Mouse (Mus musculus): ENCODE measurements around the gene Vav3. TPM values are rescaled to one million over a fixed set of nuclear protein-coding genes. Genes with fewer than 3 reads are reported as not detected.

Gene Vav3
- total and polyA plus RNA-seq, 3 experiments = 1.7 to 5.0 (median 4.4) TPM

DNA sequence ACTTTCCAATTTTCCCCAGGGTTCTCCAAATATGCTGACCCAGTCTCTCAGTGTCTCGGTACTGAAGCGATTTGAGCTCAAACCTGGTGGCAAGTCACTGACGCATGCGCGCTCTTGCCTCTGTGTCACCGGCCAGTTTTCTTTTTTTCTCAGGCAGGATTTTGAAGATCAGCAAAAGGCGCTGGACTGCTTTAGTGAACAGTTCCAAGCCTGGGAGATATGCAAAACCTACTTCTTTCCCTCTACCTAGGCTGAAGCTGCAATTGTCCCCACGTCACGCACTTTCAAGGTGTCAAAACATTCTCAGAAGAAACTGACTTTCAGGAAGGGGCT is 546 bp upstream of the Vav3 start:
- Histone ChIP-seq H3K4me3 (peak overlapping the region; percentile 83), H3K9ac (ENCODE audit: low read depth, low read length) (peak overlapping the region; percentile 85), H3K36me3 (ENCODE audit: control insufficient read depth, insufficient read depth, low read length) (peaks cover 2% of the 10 kb centered on the region), H3K27me3 (ENCODE audit: control insufficient read depth, insufficient read depth, low read length) (no peaks in the 10 kb centered on the region), H3K4me1 (ENCODE audit: control insufficient read depth, insufficient read depth, low read length) (peaks cover 1% of the 10 kb centered on the region; the same call in 1 of the 2 replicates), H3K79me2 (replicated peaks; ENCODE audit: control insufficient read depth, insufficient read depth, low read length) (0 out of 2 replicates have a peak, but pooled peaks cover 2% of the 10 kb centered on the region), H3K27ac (peak overlapping the region; percentile 85)
- peak; percentile 76 for DNase-seq
- TF ChIP-seq EP300 (IDR thresholded peaks at IDR 0.05; ENCODE audit: insufficient read depth, low read depth, low read length) (no peak), POLR2A (IDR thresholded peaks at IDR 0.05; ENCODE audit: insufficient read depth, low read depth, low read length) (peak; percentile 56; the same call in 1 of the 2 replicates)
- intact Hi-C loops (cut with DNase I) = loop anchor here (2.0 to 10.0 kb wide), 6 partner anchors 29 to 315 kb away; partner anchors contain the start of gene Fam102b
- WGBS = 1% methylated on average over 9 of the region's 9 CpGs

GRCm38 (mm10) chr3:109341071-109341480 is 623 bp downstream of the Vav3 start:
- H3K79me2 ChIP-seq (replicated peaks; ENCODE audit: control insufficient read depth, insufficient read depth, low read length) = 0 out of 2 replicates have a peak, but pooled peaks cover 2% of the 10 kb centered on the region
- TF ChIP-seq EP300 (IDR thresholded peaks at IDR 0.05; ENCODE audit: insufficient read depth, low read depth, low read length) (no peak), CTCF (IDR thresholded peaks at IDR 0.05) (no peak), POLR2A (IDR thresholded peaks at IDR 0.05; ENCODE audit: insufficient read depth, low read depth, low read length) (no peak)
- DNase-seq = no peak
- intact Hi-C loops (cut with DNase I) = loop anchor here (2.0 to 10.0 kb wide), 6 partner anchors 30 to 316 kb away; partner anchors contain the start of gene Fam102b
- H3K27ac ChIP-seq = peak overlapping the region; percentile 85
- peaks cover 1% of the 10 kb centered on the region; the same call in 1 of the 2 replicates for H3K4me1 ChIP-seq (ENCODE audit: control insufficient read depth, insufficient read depth, low read length)
- WGBS = 1% methylated on average over 18 of the region's 18 CpGs
- no peaks in the 10 kb centered on the region for H3K27me3 ChIP-seq (ENCODE audit: control insufficient read depth, insufficient read depth, low read length)
- peak overlapping the region; percentile 83 for H3K4me3 ChIP-seq
- peaks cover 2% of the 10 kb centered on the region for H3K36me3 ChIP-seq (ENCODE audit: control insufficient read depth, insufficient read depth, low read length)
- H3K9ac ChIP-seq (ENCODE audit: low read depth, low read length) = peak overlapping the region; percentile 85

DNA sequence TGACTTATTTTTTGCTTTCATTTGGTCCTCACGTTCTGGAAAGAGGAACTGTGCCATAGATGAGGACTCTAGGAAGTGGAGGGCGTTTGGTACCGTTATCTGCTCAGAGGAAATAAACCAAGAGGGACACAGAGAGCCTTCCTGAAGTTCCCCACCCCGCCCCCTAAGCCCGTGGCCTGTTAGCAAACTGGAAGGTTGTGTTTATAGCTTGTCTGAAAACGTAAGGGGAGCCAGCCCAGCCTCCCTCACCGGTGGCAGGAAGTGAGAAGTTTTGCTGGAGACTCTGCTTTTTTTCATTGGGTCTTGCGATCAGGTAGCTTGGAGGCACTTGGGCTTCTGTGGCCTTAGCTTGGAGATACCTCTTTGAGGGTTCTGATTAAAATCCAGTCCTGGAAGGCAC is 1.2 kb downstream of the Vav3 start:
- Histone ChIP-seq H3K79me2 (replicated peaks; ENCODE audit: control insufficient read depth, insufficient read depth, low read length) (0 out of 2 replicates have a peak, but pooled peaks cover 2% of the 10 kb centered on the region), H3K4me3 (peak overlapping the region; percentile 83), H3K27ac (peak overlapping the region; percentile 75), H3K4me1 (ENCODE audit: control insufficient read depth, insufficient read depth, low read length) (peaks cover 1% of the 10 kb centered on the region; the same call in 1 of the 2 replicates), H3K36me3 (ENCODE audit: control insufficient read depth, insufficient read depth, low read length) (peaks cover 2% of the 10 kb centered on the region), H3K9ac (ENCODE audit: low read depth, low read length) (peak overlapping the region; percentile 85), H3K27me3 (ENCODE audit: control insufficient read depth, insufficient read depth, low read length) (no peaks in the 10 kb centered on the region)
- no peak for TF ChIP-seq CTCF (IDR thresholded peaks at IDR 0.05)
- TF ChIP-seq EP300 (IDR thresholded peaks at IDR 0.05; ENCODE audit: insufficient read depth, low read depth, low read length) = no peak
- TF ChIP-seq POLR2A (IDR thresholded peaks at IDR 0.05; ENCODE audit: insufficient read depth, low read depth, low read length) = no peak; the same call in 1 of the 2 replicates
- intact Hi-C loops (cut with DNase I) = loop anchor here (2.0 to 10.0 kb wide), 6 partner anchors 31 to 317 kb away; partner anchors contain the start of gene Fam102b
- WGBS = 12% methylated on average over 8 of the region's 8 CpGs
- DNase-seq = peak; percentile 62 to 63

DNA sequence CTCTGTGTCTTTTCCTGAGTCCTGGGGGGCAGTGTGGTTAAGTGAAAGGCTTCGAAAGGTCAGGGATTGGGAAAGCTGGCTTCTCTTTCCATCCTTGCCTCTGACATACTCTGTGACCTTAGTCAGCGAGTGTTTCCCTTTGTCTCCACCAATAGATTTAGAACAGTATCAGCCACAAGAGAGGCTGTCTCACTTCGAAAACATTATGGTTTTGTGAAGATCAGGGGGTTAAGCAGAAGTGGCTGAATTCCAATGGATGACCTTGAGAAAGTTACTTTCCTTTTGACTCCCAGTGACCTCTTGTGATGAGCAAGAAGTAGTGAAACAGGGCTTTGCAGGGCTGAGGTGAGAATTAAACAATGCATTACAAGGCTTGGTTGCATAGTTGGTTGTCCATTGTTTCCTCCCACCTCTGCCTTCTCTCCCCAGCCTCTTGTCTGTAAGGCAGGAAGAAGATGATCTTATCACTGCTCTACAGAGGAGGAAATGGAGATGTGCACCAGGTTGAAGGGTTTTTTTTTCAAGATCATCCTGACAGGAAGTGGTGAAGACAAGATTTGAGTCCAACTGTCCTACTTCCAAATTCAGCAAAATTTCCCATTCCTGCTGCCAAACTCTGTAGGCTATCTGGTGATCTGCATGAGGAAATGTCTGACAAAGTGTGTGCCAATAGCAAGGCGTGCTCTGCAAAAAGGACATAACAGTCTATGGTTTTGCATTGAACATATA is 11.7 kb downstream of the Vav3 start:
- intact Hi-C loops (cut with DNase I) = loop anchor here (2.0 kb wide), 1 partner anchor 15 kb away; no protein-coding TSS in a partner anchor
- Histone ChIP-seq H3K36me3 (ENCODE audit: control insufficient read depth, insufficient read depth, low read length) (peaks cover 5% of the 10 kb centered on the region), H3K4me1 (ENCODE audit: control insufficient read depth, insufficient read depth, low read length) (peaks cover 5% of the 10 kb centered on the region), H3K79me2 (replicated peaks; ENCODE audit: control insufficient read depth, insufficient read depth, low read length) (peaks cover 2% of the 10 kb centered on the region), H3K27me3 (ENCODE audit: control insufficient read depth, insufficient read depth, low read length) (0 out of 2 replicates have a peak, but pooled peaks cover 1% of the 10 kb centered on the region), H3K9ac (ENCODE audit: low read depth, low read length) (no peak overlapping the region), H3K4me3 (no peak overlapping the region), H3K27ac (peak overlapping the region; percentile 28)
- peak in 1 of 2 experiments; percentile 17 for DNase-seq
- WGBS = 50% methylated on average over 4 of the region's 4 CpGs
- TF ChIP-seq POLR2A (IDR thresholded peaks at IDR 0.05; ENCODE audit: insufficient read depth, low read depth, low read length) = no peak
- TF ChIP-seq CTCF (IDR thresholded peaks at IDR 0.05) = no peak
- no peak for TF ChIP-seq EP300 (IDR thresholded peaks at IDR 0.05; ENCODE audit: insufficient read depth, low read depth, low read length)

DNA sequence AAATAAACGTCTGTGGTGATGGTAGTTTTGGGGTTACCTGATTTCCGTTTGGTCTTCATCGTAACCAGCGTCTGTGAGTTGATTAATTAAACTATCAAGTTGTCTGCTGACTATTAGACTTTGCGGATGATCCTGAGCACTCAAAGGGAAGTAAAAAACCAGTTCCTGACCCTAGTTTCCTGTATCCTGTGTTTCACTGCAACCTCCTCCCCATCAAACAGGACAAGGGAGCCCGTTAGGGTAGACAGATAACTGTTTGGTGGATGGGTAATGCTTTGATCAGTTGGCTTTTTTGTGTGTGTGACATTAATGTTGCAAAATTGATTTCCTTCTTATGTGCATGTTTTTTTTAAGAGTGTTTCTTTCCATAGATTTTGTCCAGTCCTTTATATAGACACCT is 12.2 kb downstream of the Vav3 start:
- 42% methylated on average over 6 of the region's 6 CpGs for WGBS
- H3K27ac ChIP-seq = 0 out of 2 replicates have a peak overlapping the region, but pooled peaks have one; percentile 41
- TF ChIP-seq EP300 (IDR thresholded peaks at IDR 0.05; ENCODE audit: insufficient read depth, low read depth, low read length) (no peak), POLR2A (IDR thresholded peaks at IDR 0.05; ENCODE audit: insufficient read depth, low read depth, low read length) (no peak), CTCF (IDR thresholded peaks at IDR 0.05) (no peak)
- H3K36me3 ChIP-seq (ENCODE audit: control insufficient read depth, insufficient read depth, low read length) = peaks cover 5% of the 10 kb centered on the region
- DNase-seq = no peak
- no peak overlapping the region for H3K9ac ChIP-seq (ENCODE audit: low read depth, low read length)
- intact Hi-C loops (cut with DNase I) = loop anchor here (2.0 kb wide), 1 partner anchor 14 kb away; no protein-coding TSS in a partner anchor
- H3K79me2 ChIP-seq (replicated peaks; ENCODE audit: control insufficient read depth, insufficient read depth, low read length) = peaks cover 2% of the 10 kb centered on the region
- peaks cover 5% of the 10 kb centered on the region for H3K4me1 ChIP-seq (ENCODE audit: control insufficient read depth, insufficient read depth, low read length)
- no peak overlapping the region for H3K4me3 ChIP-seq
- 0 out of 2 replicates have a peak, but pooled peaks cover 1% of the 10 kb centered on the region for H3K27me3 ChIP-seq (ENCODE audit: control insufficient read depth, insufficient read depth, low read length)
